Comparison of ENCODE assay signal across 17 mouse cellular contexts in the genomic region with DNA sequence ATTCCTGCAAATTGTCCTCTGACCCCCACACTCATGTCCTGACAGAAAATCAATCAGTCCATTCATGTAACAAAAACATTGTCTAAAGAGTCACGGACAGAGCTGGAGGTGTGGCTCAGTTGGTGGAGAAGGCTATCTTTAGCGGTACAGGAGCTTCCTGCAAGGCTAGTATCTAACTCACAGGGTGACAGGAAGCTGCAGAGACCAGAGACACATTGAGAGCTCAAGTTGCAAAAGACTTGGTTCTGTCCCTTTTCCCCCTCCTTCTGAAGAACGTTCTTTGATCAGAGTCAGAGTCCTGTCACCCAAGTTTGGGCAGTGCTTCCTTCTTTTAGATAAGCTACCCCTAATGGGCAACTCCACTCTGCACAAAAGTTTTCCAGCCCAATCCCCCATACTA. TPM values are rescaled to one million over a fixed set of nuclear protein-coding genes. Genes with fewer than 3 reads are reported as not detected.
"Had no signal": no experiment of that assay in that cellular context is flagged by ENCODE, and none has a peak within 500 bp of the region (broad histone marks: within the 10 kb centered on the region; RNA-seq: fewer than 3 reads in every experiment).

No protein-coding gene starts in this region.

- H3K4me3 ChIP-seq: layer of hippocampus, adult 2 months; limb, embryonic 13.5 days; midbrain, embryonic 13.5 days; myocyte; neural tube, embryonic 12.5 days had no signal

- H3K36me3 ChIP-seq: limb, embryonic 13.5 days; midbrain, embryonic 13.5 days; neural tube, embryonic 12.5 days had no signal

- H3K9ac ChIP-seq: limb, embryonic 13.5 days; liver, embryonic 14.5 days; midbrain, embryonic 13.5 days; neural tube, embryonic 12.5 days had no signal

- H3K27me3 ChIP-seq: neural tube, embryonic 12.5 days had no signal

- DNase-seq: kidney, adult 9 months; kidney, postnatal 4 days; left cerebral cortex, postnatal 4 days; lung, adult 2 months; spleen, adult 18-20 months; thymus, adult 18-20 months; thymus, postnatal 14 days had no signal

- H3K9me3 ChIP-seq: midbrain, embryonic 13.5 days; neural tube, embryonic 12.5 days had no signal

- H3K27ac ChIP-seq: kidney, postnatal 0 days; layer of hippocampus, adult 2 months; limb, embryonic 13.5 days; liver, embryonic 14.5 days; midbrain, embryonic 13.5 days; neural tube, embryonic 12.5 days had no signal

- ATAC-seq: lung, postnatal 0 days; midbrain, embryonic 13.5 days had no signal

RNA-seq across cellular contexts. Expression of a gene that starts 38.8 kb away (rescaled TPM):
- total RNA-seq: liver, adult 2 months; neutrophil, adult 5-6 weeks had no signal
- polyA plus RNA-seq: liver, adult 2 months; myocyte had no signal

RNA-seq across cellular contexts. Expression of a gene that starts 58.4 kb away (rescaled TPM):
- total RNA-seq: neutrophil, adult 5-6 weeks had no signal
